23 mouse cellular contexts compared by ENCODE assay signal in the genomic region with DNA sequence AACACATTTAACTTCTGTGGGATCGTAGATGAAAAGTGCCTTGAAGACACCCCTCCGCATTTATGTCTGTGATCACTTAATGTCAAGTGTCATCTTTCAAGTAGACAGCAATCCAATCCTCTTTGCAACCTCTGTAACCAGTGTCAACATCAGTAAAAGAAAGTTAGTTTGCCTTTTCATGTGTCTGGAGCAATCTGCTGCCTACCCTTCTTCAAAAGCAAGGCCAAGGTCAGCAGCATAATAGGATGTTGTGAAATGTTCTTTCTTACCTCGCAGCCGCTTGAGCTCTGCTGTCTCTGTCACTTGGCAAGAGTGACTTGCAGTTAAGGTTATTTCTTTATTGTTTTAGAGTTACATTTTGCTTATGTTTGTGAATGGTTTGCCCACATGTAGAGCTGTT. TPM values are rescaled to one million over a fixed set of nuclear protein-coding genes. Genes with fewer than 3 reads are reported as not detected.
DNase-seq lines count a peak whose midpoint lies in the region; ATAC-seq and TF ChIP-seq lines count a peak whose summit lies in the region.
"Had no signal": no experiment of that assay in that cellular context is flagged by ENCODE, and none has a peak within 500 bp of the region (broad histone marks: within the 10 kb centered on the region; RNA-seq: fewer than 3 reads in every experiment).

No protein-coding gene starts in this region.

- no peak for TF ChIP-seq EP300 in stomach, postnatal 0 days (optimal IDR thresholded peaks at IDR 0.05)

- peak; percentile 22 for DNase-seq in adrenal gland, postnatal 14 days
- no peak for DNase-seq in adrenal gland, postnatal 36 days
- DNase-seq in 416B (ENCODE audit: low read depth) = peak; percentile 61
- DNase-seq in stomach, postnatal 0 days (ENCODE audit: low spot score) = no peak
- DNase-seq in hindbrain, postnatal 0 days (ENCODE audit: low spot score) = no peak
- DNase-seq in urinary bladder, postnatal 4 days (ENCODE audit: low spot score in 2 of 2) = no peak
- DNase-seq: adrenal gland, adult 2 months; adrenal gland, postnatal 10 days; cerebellum, adult 11 months; cerebellum, adult 18-20 months; cerebellum, adult 8-10 months; cerebellum, adult 9-11 months; cerebellum, postnatal 14 days; cerebellum, postnatal 36 days; embryo, embryonic 11 days had no signal

- H3K4me1 ChIP-seq in stomach, postnatal 0 days (replicated peaks; ENCODE audit: control insufficient read depth, insufficient read depth) = no peaks in the 10 kb centered on the region
- H3K4me1 ChIP-seq in hindbrain, postnatal 0 days (ENCODE audit: insufficient read depth, low read length) = no peaks in the 10 kb centered on the region
- H3K4me1 ChIP-seq: embryonic facial prominence, embryonic 13.5 days; embryonic facial prominence, embryonic 15.5 days; forebrain, embryonic 10.5 days; forebrain, embryonic 12.5 days had no signal

- H3K4me2 ChIP-seq in stomach, postnatal 0 days (replicated peaks; ENCODE audit: low read depth) = no peak overlapping the region
- no peak overlapping the region for H3K4me2 ChIP-seq in hindbrain, postnatal 0 days (ENCODE audit: low read depth, low read length)
- H3K4me2 ChIP-seq: embryonic facial prominence, embryonic 13.5 days; embryonic facial prominence, embryonic 15.5 days; forebrain, embryonic 12.5 days had no signal

- no peaks in the 10 kb centered on the region for H3K9me3 ChIP-seq in stomach, postnatal 0 days (ENCODE audit: control insufficient read depth, low read length)
- H3K9me3 ChIP-seq in hindbrain, postnatal 0 days (ENCODE audit: low read length) = no peaks in the 10 kb centered on the region
- H3K9me3 ChIP-seq: embryonic facial prominence, embryonic 13.5 days; embryonic facial prominence, embryonic 15.5 days; forebrain, embryonic 10.5 days; forebrain, embryonic 12.5 days had no signal

- no peaks in the 10 kb centered on the region for H3K36me3 ChIP-seq in stomach, postnatal 0 days (ENCODE audit: control insufficient read depth, insufficient read depth, low read length)
- H3K36me3 ChIP-seq in hindbrain, postnatal 0 days (ENCODE audit: insufficient read depth, low read length) = no peaks in the 10 kb centered on the region
- H3K36me3 ChIP-seq: embryonic facial prominence, embryonic 13.5 days; embryonic facial prominence, embryonic 15.5 days; forebrain, embryonic 10.5 days; forebrain, embryonic 12.5 days had no signal

- no peak overlapping the region for H3K9ac ChIP-seq in stomach, postnatal 0 days (ENCODE audit: low read length)
- H3K9ac ChIP-seq in hindbrain, postnatal 0 days (replicated peaks; ENCODE audit: low read length) = no peak overlapping the region
- H3K9ac ChIP-seq: embryonic facial prominence, embryonic 13.5 days; embryonic facial prominence, embryonic 15.5 days; forebrain, embryonic 12.5 days had no signal

- TF ChIP-seq CTCF in stomach, postnatal 0 days (IDR thresholded peaks at IDR 0.05; ENCODE audit: low read depth) = 0 out of 2 replicates have a peak, but pooled peaks have one; percentile 2
- TF ChIP-seq CTCF in hindbrain, postnatal 0 days (IDR thresholded peaks at IDR 0.05; ENCODE audit: low read depth) = no peak

- ATAC-seq in megakaryocyte, adult 5-6 weeks (ENCODE audit: poor library complexity, severe bottlenecking) = peak; percentile 76
- no peak for ATAC-seq in stomach, postnatal 0 days (ENCODE audit: low FRiP score, low TSS enrichment)
- ATAC-seq in hindbrain, postnatal 0 days = no peak
- ATAC-seq: forebrain, embryonic 14.5 days; forebrain, embryonic 16.5 days had no signal

- no peak overlapping the region for H3K4me3 ChIP-seq in stomach, postnatal 0 days (ENCODE audit: low read depth, low read length)
- no peak overlapping the region for H3K4me3 ChIP-seq in hindbrain, postnatal 0 days (ENCODE audit: low read length)
- H3K4me3 ChIP-seq: embryonic facial prominence, embryonic 13.5 days; embryonic facial prominence, embryonic 15.5 days; erythroblast, embryonic 14.5 days; forebrain, embryonic 10.5 days; forebrain, embryonic 12.5 days had no signal

- H3K27ac ChIP-seq in stomach, postnatal 0 days (replicated peaks) = no peak overlapping the region
- no peak overlapping the region for H3K27ac ChIP-seq in hindbrain, postnatal 0 days
- H3K27ac ChIP-seq: embryonic facial prominence, embryonic 13.5 days; embryonic facial prominence, embryonic 15.5 days; forebrain, embryonic 10.5 days; forebrain, embryonic 12.5 days had no signal

- WGBS in stomach, postnatal 0 days = 78% methylated on average over 4 of the region's 4 CpGs
- WGBS in hindbrain, postnatal 0 days = 93% methylated on average over 4 of the region's 4 CpGs

- no peaks in the 10 kb centered on the region for H3K27me3 ChIP-seq in stomach, postnatal 0 days (ENCODE audit: control insufficient read depth, insufficient read depth, low read length)
- H3K27me3 ChIP-seq in hindbrain, postnatal 0 days (ENCODE audit: insufficient read depth, low read length) = no peaks in the 10 kb centered on the region
- H3K27me3 ChIP-seq: embryonic facial prominence, embryonic 13.5 days; embryonic facial prominence, embryonic 15.5 days; forebrain, embryonic 12.5 days had no signal

RNA-seq across cellular contexts. Expression of gene Acsl4, which starts 14.8 kb away (rescaled TPM):
- 192 and 227 TPM in 2 replicates for total RNA-seq in adrenal gland, postnatal 14 days (2021)
- total RNA-seq in adrenal gland, postnatal 36 days (2021) = 100 to 1,000 TPM; 429 to 515 TPM
- 31.9 and 32.0 TPM in 2 replicates for total RNA-seq in megakaryocyte, adult 5-6 weeks (2015)
- 29.6 and 33.1 TPM in 2 replicates for total RNA-seq in megakaryocyte, adult 5-6 weeks (2017)
- polyA plus RNA-seq in stomach, postnatal 0 days (2015; fragmentation: Nextera tagmentation; extraction: Ambion mirVana) = 7.9 and 9.1 TPM in 2 replicates
- total RNA-seq in hindbrain, postnatal 0 days (2014; rRNA removed) = 28.2 and 30.0 TPM in 2 replicates
- 30.3 and 31.4 TPM in 2 replicates for polyA plus RNA-seq in hindbrain, postnatal 0 days (2015; fragmentation: Nextera tagmentation; extraction: Ambion mirVana)

Comparison
In these comparisons a context has a peak if more than half of its experiments do, and no peak if none do; other contexts are left out.
1. DNase-seq: peak in adrenal gland, postnatal 14 days (single experiment) and 416B (single experiment); none in adrenal gland, postnatal 36 days (0 of 2), stomach, postnatal 0 days (single experiment), hindbrain, postnatal 0 days (single experiment) and urinary bladder, postnatal 4 days (0 of 2).